Mouse (Mus musculus): Measurements from ENCODE around the gene Tor1aip1. TPM values are rescaled to one million over a fixed set of nuclear protein-coding genes. Genes with fewer than 3 reads are reported as not detected.

The Tor1aip1 gene
- 91.9 TPM for polyA plus RNA-seq (2017; shearing (Covaris generic))

GRCm38 (mm10) chr1:156035930-156036737, at the start of gene Tor1aip1:
TSS of gene Tor1aip1 (minus strand) at chr1:156036480.

GRCm38 (mm10) chr1:156035269-156035929, 881 bp downstream of the Tor1aip1 start, which contains the start of gene Tor1aip2:
TSS of gene Tor1aip2 (plus strand) at chr1:156035403.

GRCm38 (mm10) chr1:155973068-155973718, 63.1 kb downstream of the Tor1aip1 start, which contains the start of gene Cep350:
TSS of gene Cep350 (minus strand) at chr1:155973255.

Other genes with a start within 250 kb of the Tor1aip1 start
- gene Qsox1, start 223.6 kb downstream of the Tor1aip1 start, polyA plus RNA-seq (2017; shearing (Covaris generic)) = 64.0 TPM
- 17.4 TPM for gene Cep350, start 63.2 kb downstream of the Tor1aip1 start, polyA plus RNA-seq (2017; shearing (Covaris generic))
- gene Tor1aip2, start 1.1 kb downstream of the Tor1aip1 start, polyA plus RNA-seq (2017; shearing (Covaris generic)) = 51.1 TPM
- not detected for gene Fam163a, start 168.5 kb upstream of the Tor1aip1 start, polyA plus RNA-seq (2017; shearing (Covaris generic))

All from inflammation-experienced regulatory T-cells, adult 16 weeks (primary cell).